Mouse (Mus musculus) kidney, adult 2 months (tissue): ENCODE measurements around the gene Mrps25. TPM values are rescaled to one million over a fixed set of nuclear protein-coding genes. Genes with fewer than 3 reads are reported as not detected.

Experiments used
- DNase-seq: peaks from one replicate; pipeline ENCODE4 v3.0.0; 2021
- H3K27ac ChIP-seq: fragments of 200-500 bp; 2 replicates; pipeline ENCODE4 v1.5.1; 2012; ENCODE audit warnings: low read depth, low read length, control low read depth, inconsistent platforms; ENCODE audit not compliant: insufficient read depth
- H3K27me3 ChIP-seq: fragments of 200-500 bp; replicated peaks from 2 replicates; pipeline ENCODE4 v1.6.1; 2012; ENCODE audit warnings: mild to moderate bottlenecking, moderate library complexity, low read length, inconsistent platforms; ENCODE audit not compliant: control insufficient read depth, insufficient read depth
- H3K36me3 ChIP-seq: fragments of 200-500 bp; 2 replicates; pipeline ENCODE4 v1.6.1; 2012; ENCODE audit warnings: mild to moderate bottlenecking, moderate library complexity, low read length, inconsistent platforms; ENCODE audit not compliant: control insufficient read depth, insufficient read depth
- H3K4me1 ChIP-seq: fragments of 200-500 bp; 2 replicates; pipeline ENCODE4 v1.6.1; 2011; ENCODE audit warnings: low read length; ENCODE audit not compliant: control insufficient read depth, insufficient read depth
- H3K4me3 ChIP-seq: fragments of 200-500 bp; 2 replicates; pipeline ENCODE4 v1.5.1; 2011; ENCODE audit warnings: mild to moderate bottlenecking, low read depth, low read length, control low read depth; ENCODE audit not compliant: insufficient read depth
- CTCF ChIP-seq: fragments of 200-500 bp; conservative IDR thresholded peaks from 2 replicates; pipeline ENCODE4 v1.5.1; 2011; ENCODE audit warnings: low read depth, mild to moderate bottlenecking, control low read depth, low read length, moderate library complexity, mixed read lengths; ENCODE audit not compliant: insufficient read depth, insufficient read length
- POLR2A ChIP-seq: fragments of 200-500 bp; IDR thresholded peaks from one replicate; pipeline ENCODE4 v1.6.1; 2011; ENCODE audit warnings: low read depth, low read length, control low read depth
- WGBS: fragments of 180-500 bp; shearing (Covaris S2); methylation state at CpG from one replicate; pipeline ENCODE4 v1.1.7; 2018; 5-methylcytosine and 5-hydroxymethylcytosine counted together
- polyA plus RNA-seq: library from polyadenylated mRNA; depleted of rRNA; stranded (reverse); fragments of >200 nt; gene quantifications from 2 replicates; pipeline ENCODE4 v1.2.3, GENCODE M21; 2012

Gene Mrps25
- polyA plus RNA-seq, 1 experiment, result 25.2 TPM

- whole genome bisulfite sequencing, result 34% methylated on average over 6 of the region's 6 CpGs
- Histone ChIP-seq H3K27ac (peak overlapping the region; percentile 90), H3K4me1 (peaks cover 2% of the 10 kb centered on the region; the same call in 1 of the 2 replicates), H3K27me3 (no peaks in the 10 kb centered on the region), H3K4me3 (peak overlapping the region; percentile 37; the same call in 1 of the 2 replicates), H3K36me3 (no peaks in the 10 kb centered on the region)
- TF ChIP-seq CTCF (no peak), POLR2A (no peak)
- DNase-seq, result peak; percentile 86
Measured at GRCm38 (mm10) chr6:92221604-92222003, 37.8 kb upstream of the Mrps25 start.

- WGBS, result 35% methylated on average over 3 of the region's 3 CpGs
- no peaks in the 10 kb centered on the region for H3K36me3 ChIP-seq
- peak; percentile 93 for DNase-seq
- no peaks in the 10 kb centered on the region for H3K27me3 ChIP-seq
- no peak overlapping the region for H3K27ac ChIP-seq
- TF ChIP-seq CTCF (peak; percentile 89), POLR2A (no peak)
- H3K4me3 ChIP-seq, result no peak overlapping the region
- peaks cover 6% of the 10 kb centered on the region; the same call in 1 of the 2 replicates for H3K4me1 ChIP-seq
Measured at GRCm38 (mm10) chr6:92219445-92219844, 35.6 kb upstream of the Mrps25 start.

- Histone ChIP-seq H3K27me3 (no peaks in the 10 kb centered on the region), H3K4me1 (peaks cover 6% of the 10 kb centered on the region; the same call in 1 of the 2 replicates), H3K4me3 (peak within 1 kb of the TSS; percentile 68), H3K36me3 (no peaks in the 10 kb centered on the region; the same call in 1 of the 2 replicates), H3K27ac (peak within 1 kb of the TSS; percentile 11; the same call in 1 of the 2 replicates)
- 8% methylated on average over 35 of the region's 35 CpGs for WGBS
- TF ChIP-seq POLR2A (peak; percentile 51), CTCF (0 out of 2 replicates have a peak, but pooled peaks have one; percentile 11)
- peak; percentile 96 for DNase-seq
Measured at GRCm38 (mm10) chr6:92214773-92215449, 31.1 kb upstream of the Mrps25 start, which contains the start of gene Rbsn. Gene Rbsn (minus strand): TSS chr6:92214925.

- peak overlapping the region; percentile 68 for H3K4me3 ChIP-seq
- no peak overlapping the region for H3K27ac ChIP-seq
- WGBS, result under 1% methylated on average over 48 of the region's 48 CpGs
- no peaks in the 10 kb centered on the region for H3K27me3 ChIP-seq
- no peaks in the 10 kb centered on the region; the same call in 1 of the 2 replicates for H3K36me3 ChIP-seq
- H3K4me1 ChIP-seq, result peaks cover 6% of the 10 kb centered on the region; the same call in 1 of the 2 replicates
- TF ChIP-seq POLR2A, result no peak
- no peak for TF ChIP-seq CTCF
- DNase-seq, result no peak
Measured at GRCm38 (mm10) chr6:92214055-92214772, 30.4 kb upstream of the Mrps25 start.

GRCm38 (mm10) chr6:92199414-92199813 is 15.6 kb upstream of the Mrps25 start:
- TF ChIP-seq POLR2A (no peak), CTCF (no peak)
- no peak overlapping the region for H3K27ac ChIP-seq
- H3K36me3 ChIP-seq, result peaks cover 16% of the 10 kb centered on the region
- no peaks in the 10 kb centered on the region for H3K4me1 ChIP-seq
- H3K27me3 ChIP-seq, result no peaks in the 10 kb centered on the region
- WGBS, result 83% methylated on average over 8 of the region's 8 CpGs
- DNase-seq, result no peak
- no peak overlapping the region for H3K4me3 ChIP-seq

- no peak for DNase-seq
- 7% methylated on average over 10 of the region's 10 CpGs for WGBS
- H3K36me3 ChIP-seq, result no peaks in the 10 kb centered on the region
- H3K27ac ChIP-seq, result no peak overlapping the region
- no peak for TF ChIP-seq CTCF
- no peak for TF ChIP-seq POLR2A
- H3K4me3 ChIP-seq, result peak overlapping the region; percentile 87
- H3K4me1 ChIP-seq, result peaks cover 5% of the 10 kb centered on the region
- no peaks in the 10 kb centered on the region for H3K27me3 ChIP-seq
Measured at GRCm38 (mm10) chr6:92184178-92184577, 345 bp upstream of the Mrps25 start.

- 93% methylated on average over 1 of the region's 1 CpGs for WGBS
- Histone ChIP-seq H3K27ac (no peak overlapping the region), H3K36me3 (peaks cover 3% of the 10 kb centered on the region), H3K4me3 (no peak overlapping the region), H3K27me3 (no peaks in the 10 kb centered on the region), H3K4me1 (no peaks in the 10 kb centered on the region)
- TF ChIP-seq POLR2A (no peak), CTCF (no peak)
- no peak for DNase-seq
Measured at GRCm38 (mm10) chr6:92176450-92176849, 7.4 kb downstream of the Mrps25 start.
